Mouse (Mus musculus) embryo, embryonic 10.5 days (tissue): ENCODE measurements around the gene Arhgdia.

Experiments used
- DNase-seq: peaks from one replicate; pipeline ENCODE4 v3.0.0-alpha.2; 2015; ENCODE audit warnings: low spot score

Gene Arhgdia

GRCm38 (mm10) chr11:120550810-120551440, 30.5 kb downstream of the Arhgdia start, which contains the start of gene Ppp1r27:
Gene Ppp1r27 (minus strand): TSS chr11:120551132.
- no peak for DNase-seq

GRCm38 (mm10) chr11:120549986-120550809, 31.2 kb downstream of the Arhgdia start:
- DNase-seq: no peak

- peak; percentile 90 for DNase-seq
These were observed 32.1 kb downstream of the Arhgdia start, which contains the start of gene Mcrip1 for GRCm38 (mm10) chr11:120549168-120549945. Gene Mcrip1 (minus strand): TSS chr11:120549727.

- DNase-seq: no peak
These were observed 32.6 kb downstream of the Arhgdia start for GRCm38 (mm10) chr11:120548786-120549167.

GRCm38 (mm10) chr11:120548214-120548613, 33.2 kb downstream of the Arhgdia start:
- DNase-seq: no peak

GRCm38 (mm10) chr11:120547469-120547868, 34.0 kb downstream of the Arhgdia start:
- no peak for DNase-seq

GRCm38 (mm10) chr11:120545964-120546363, 35.5 kb downstream of the Arhgdia start:
- DNase-seq: no peak

- DNase-seq: no peak
These were observed 39.0 kb downstream of the Arhgdia start for GRCm38 (mm10) chr11:120542376-120542775.

GRCm38 (mm10) chr11:120541907-120542306, 39.5 kb downstream of the Arhgdia start:
- peak; percentile 56 for DNase-seq

- DNase-seq: peak; percentile 30
These were observed 42.0 kb downstream of the Arhgdia start for GRCm38 (mm10) chr11:120539285-120540014.

GRCm38 (mm10) chr11:120538955-120539284, 42.5 kb downstream of the Arhgdia start:
- DNase-seq: no peak

- no peak for DNase-seq
These were observed 42.9 kb downstream of the Arhgdia start for GRCm38 (mm10) chr11:120538485-120538884.

GRCm38 (mm10) chr11:120535804-120536203, 45.6 kb downstream of the Arhgdia start:
- DNase-seq: no peak

- no peak for DNase-seq
These were observed 46.3 kb downstream of the Arhgdia start for GRCm38 (mm10) chr11:120535145-120535544.

- DNase-seq: no peak
These were observed 47.3 kb downstream of the Arhgdia start for GRCm38 (mm10) chr11:120534093-120534492.

GRCm38 (mm10) chr11:120531646-120532045, 49.8 kb downstream of the Arhgdia start:
- DNase-seq: no peak

- DNase-seq: peak; percentile 54
These were observed 51.1 kb downstream of the Arhgdia start, which contains the start of gene Gcgr for GRCm38 (mm10) chr11:120530085-120530964. Gene Gcgr (plus strand): TSS chr11:120530699.

- DNase-seq: no peak
These were observed 52.5 kb downstream of the Arhgdia start for GRCm38 (mm10) chr11:120528903-120529302.
